Mouse (Mus musculus) cerebellum, adult 11-12 months (tissue): Measurements from ENCODE around the gene Lyl1.

Experiments used
- DNase-seq: peaks from one replicate; pipeline ENCODE4 v3.0.0; 2022

Lyl1 gene

GRCm38 (mm10) chr8:84743517-84744420, 42.5 kb downstream of the Lyl1 start:
- DNase-seq: peak; percentile 67

DNA sequence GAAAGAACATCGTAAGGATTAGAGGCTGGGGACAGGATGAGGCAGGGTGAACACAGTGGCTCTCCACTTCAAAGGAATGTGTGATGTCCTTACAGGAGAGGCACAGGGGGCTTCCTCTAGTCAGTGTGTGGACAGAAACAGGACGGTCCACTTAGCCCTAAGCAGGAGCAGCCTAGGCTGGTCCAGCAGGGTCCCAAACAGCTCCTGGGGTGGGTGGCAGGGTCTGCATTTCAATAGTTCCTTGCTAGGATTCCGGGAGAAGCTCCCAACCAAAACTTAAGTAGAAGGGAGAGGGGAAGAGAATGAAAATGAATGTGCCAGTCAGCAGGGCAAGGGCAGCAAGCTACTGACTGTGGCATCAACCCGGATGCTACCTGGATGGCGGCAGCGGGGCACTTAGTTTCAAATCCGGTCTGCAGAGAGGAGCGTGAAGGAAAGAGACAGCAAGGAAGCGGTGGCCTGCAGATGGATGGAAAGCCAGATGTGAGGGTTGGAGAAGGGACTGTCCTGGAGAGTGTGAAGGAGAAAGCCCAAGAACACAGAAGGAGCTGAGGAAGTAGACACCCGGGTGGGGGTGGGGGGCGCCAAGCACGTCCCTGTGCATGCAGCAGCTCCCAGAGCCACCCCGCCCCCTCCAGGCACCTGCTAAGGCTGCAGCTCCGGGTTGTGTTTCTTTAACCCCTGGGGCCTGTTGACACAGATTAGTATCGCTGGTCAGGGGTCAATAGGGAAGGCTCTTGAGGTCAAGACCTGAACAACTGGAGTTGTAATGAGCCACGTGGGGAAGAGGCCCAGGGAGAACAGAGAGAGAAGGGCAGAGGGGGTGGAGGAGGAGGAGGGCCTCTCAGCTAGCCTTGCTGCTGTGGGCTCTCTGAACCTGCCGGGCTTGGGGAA, 44.0 kb downstream of the Lyl1 start:
- DNase-seq: no peak

GRCm38 (mm10) chr8:84749519-84749918, 48.3 kb downstream of the Lyl1 start:
- DNase-seq: peak; percentile 55

DNA sequence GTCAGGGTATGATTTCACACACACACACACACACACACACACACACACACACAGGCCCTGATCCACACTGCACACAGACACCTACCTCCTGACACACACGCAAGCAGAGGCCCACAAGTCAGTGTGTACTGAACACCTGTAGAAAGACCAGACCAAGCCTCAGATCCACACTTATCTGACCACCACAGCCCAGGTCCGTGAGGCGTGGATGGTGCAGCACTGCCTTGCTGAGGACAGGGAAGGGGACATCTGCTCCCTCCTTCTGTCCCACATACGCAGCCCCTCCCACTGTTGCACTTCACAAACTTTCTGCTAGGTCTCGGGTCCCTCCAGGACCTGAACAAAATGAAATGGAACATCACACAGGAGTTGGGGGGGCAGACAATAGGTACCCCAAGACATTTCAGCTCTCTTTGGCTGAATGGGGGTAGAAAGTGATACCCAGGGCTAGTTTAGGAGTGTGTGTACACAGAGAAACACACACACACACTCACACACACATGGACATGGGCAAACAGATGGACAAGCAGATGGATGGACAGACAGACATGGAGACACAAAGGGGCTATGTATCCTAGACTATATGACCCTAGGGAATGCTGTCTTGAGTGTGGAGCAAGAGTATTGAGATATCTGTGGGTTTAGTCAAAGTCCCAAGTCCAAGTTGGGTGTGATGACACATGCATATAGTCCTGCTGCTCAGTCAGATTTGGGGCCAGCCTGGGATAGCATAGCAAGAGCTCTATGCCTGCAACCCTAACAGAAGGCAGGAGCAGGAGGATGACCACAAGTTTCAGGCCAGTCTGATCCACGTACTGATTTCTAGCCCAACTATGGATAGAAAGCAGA, 51.7 kb downstream of the Lyl1 start:
- no peak for DNase-seq
